Mouse (Mus musculus): ENCODE measurements at regions not wholly inside any gene's neighbourhood (a gene's known extent, or its start where the extent isn't known, plus 50 kb on each side); places are given as distances from the start of the nearest gene placed in this dataset.

DNA sequence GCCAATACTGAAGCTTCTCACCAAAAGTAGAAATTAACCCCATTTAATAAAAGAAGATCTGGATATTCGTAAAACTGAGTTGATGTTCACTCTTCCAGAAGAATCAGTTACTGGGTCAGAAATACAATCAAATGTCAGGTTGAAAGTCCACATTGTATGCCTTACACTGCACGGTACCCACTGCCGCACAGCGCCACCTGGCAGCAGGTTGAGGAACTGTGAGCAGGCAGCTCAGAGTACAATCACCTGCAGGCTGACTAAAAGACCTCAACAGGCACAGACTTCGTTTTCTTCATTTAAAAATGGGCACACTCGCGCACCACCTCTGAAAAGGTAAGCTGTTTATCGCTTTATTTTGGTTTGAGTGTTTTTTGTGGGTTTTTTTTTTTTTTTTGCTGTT lies 341.8 kb upstream of the Mms22l start:
- DNase-seq (ENCODE audit: extremely low spot score, low read depth, low spot score), result no peak

DNA sequence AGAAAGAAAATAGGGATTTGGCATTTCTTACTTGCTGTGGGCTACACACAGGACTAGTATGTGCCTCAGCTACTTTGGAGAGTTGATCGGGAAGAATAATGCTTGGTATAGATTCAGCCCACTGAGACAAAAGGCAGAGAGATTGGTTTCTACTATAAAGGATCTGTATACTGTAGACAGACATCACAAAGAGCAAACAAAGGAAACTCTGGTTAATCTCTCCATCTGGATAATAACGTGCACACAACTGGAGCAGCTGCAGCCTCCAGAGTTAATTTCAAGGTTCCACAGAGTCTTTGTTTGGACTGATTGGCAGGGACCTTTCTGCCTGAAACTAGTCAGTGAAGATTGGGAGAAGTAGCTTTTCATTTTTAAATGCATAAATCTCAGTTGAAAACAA lies 322.5 kb upstream of the Mms22l start:
- no peak for DNase-seq (ENCODE audit: extremely low spot score, low read depth, low spot score)

DNA sequence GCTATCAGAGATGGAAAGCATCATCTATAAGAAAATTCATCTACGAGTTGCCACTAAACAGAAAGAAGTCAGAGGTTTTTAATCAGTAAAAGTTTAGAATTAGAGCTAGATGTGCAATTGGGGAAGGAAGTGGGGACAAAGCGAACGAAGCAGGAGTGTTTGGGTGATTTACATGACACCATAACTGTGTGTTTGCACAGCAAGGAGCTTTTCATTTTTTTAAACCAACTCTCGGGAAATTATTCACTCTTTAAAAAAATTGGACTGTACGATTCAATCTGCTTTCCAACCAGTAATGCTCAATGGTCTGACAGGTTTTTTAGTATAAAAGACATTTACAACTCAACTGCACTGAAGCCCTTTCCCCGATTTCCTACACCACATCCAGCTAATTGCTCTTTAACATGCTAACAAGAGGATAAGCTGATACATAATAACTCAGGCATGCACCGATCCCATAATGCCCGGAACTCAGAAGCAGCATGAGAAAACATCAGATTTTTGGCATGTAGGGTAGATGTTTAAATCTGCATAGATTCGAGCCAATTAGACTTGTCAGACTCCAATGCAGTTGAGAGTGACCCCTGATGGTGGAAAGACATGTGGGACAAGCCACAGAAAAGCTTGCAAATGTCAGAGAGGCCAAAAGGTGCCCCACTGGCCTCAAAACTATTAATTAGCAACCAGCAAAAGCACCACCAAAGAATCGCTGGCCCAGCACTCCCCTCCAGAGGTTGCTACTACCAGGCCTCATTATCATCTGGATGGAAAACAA lies 282.8 kb upstream of the Mms22l start:
- DNase-seq (ENCODE audit: extremely low spot score, low read depth, low spot score), result no peak

DNA sequence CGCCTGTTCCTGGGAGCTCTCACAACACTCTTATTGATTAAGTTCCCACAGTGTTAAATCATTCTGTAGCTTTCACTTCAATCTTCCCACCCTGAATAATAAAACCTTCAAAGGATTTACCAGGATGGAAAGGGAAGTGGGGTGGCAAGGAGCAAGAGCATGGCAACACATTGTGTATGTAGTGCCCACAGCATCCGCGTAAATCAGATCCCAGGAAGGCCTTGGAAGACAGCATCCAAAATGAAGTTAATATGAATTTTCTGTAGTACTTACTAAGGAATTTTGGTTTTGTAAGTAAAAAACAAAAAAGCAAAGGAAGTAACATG lies 282.3 kb upstream of the Mms22l start:
- DNase-seq (ENCODE audit: extremely low spot score, low read depth, low spot score), result no peak

DNA sequence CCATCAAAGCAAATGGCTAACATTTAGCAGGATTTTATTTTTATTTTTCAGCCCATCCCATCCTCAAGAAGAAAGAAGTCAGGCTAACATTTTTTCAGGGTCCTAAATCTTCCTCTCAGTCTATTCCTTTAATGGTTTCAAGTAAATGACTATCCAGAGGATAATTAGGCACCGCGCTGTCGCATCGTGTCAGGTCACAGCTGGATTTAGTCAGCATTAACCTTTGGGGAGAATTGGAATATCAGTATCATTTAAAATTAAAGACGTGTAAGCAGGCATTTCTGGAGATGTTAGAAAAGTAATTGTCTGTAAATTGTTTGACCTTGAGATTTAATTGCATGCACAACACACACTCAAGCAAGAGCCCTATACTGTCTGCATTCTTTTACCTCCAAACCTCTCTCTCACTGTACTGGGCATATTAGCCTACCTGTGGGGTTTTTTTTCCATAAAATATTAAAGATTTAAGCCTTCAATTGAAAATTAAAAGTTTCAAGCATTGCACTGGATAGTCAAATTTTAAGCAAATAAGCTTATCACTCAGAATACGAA lies 277.8 kb upstream of the Mms22l start:
- no peak for DNase-seq (ENCODE audit: extremely low spot score, low read depth, low spot score)

DNA sequence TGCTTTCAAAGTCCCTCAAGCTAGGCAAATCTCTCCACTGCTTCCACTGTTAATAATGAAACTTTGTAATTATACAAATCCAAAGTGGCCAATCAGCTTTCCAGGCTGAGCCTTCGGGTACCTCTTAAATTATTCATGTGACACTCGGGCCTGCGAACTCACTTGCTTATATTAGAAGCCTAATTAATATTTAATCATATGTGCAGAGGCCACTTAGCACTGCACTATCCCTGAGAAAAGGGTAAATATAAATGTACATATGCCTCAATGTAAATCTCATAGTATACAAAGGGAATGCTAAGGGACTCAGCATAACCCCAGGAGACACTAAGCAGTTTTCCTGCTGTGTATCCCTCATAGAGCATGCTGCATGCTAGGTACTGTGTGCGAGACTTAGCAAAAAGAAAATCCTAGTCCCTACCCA lies 277.2 kb upstream of the Mms22l start:
- DNase-seq (ENCODE audit: extremely low spot score, low read depth, low spot score), result no peak

DNA sequence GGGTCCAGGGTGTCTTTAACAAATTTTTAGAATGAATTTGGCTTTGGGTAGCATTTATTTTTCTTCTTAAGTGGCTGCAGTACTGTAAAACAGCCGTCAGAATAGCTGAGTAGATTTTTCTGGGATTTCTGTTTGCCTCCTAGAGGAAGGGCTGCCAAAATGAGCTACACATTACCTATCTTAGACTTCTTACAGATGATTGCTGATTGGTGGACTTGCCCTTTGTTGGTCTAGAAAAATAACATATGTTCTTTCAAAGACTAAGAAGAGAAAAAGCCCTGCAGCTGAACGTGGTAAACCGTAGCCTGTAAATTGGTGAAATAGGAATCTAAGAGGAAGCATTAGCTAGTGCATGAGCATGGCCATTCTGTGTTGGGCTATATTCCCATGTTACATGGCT lies 276.7 kb upstream of the Mms22l start:
- no peak for DNase-seq (ENCODE audit: extremely low spot score, low read depth, low spot score)

DNA sequence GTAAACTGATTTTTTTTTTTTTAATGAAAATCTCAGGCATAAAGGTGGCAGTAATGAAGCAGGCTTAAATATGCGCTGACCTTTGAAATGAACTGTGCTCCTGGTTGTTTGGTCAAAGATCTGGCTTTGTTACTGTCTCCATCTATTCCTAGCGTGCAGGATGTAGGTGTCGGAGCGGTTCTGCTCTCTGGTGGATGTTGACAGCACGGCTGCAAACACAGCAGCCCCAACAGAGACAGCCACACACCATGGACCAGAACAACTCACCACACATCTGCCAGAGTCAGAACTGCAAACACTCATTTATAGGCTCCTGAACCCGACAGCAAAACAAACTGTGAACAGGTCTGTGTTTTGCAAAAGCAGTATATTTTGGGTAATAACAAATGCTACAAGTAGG lies 251.1 kb upstream of the Mms22l start:
- no peak for DNase-seq (ENCODE audit: extremely low spot score, low read depth, low spot score)

DNA sequence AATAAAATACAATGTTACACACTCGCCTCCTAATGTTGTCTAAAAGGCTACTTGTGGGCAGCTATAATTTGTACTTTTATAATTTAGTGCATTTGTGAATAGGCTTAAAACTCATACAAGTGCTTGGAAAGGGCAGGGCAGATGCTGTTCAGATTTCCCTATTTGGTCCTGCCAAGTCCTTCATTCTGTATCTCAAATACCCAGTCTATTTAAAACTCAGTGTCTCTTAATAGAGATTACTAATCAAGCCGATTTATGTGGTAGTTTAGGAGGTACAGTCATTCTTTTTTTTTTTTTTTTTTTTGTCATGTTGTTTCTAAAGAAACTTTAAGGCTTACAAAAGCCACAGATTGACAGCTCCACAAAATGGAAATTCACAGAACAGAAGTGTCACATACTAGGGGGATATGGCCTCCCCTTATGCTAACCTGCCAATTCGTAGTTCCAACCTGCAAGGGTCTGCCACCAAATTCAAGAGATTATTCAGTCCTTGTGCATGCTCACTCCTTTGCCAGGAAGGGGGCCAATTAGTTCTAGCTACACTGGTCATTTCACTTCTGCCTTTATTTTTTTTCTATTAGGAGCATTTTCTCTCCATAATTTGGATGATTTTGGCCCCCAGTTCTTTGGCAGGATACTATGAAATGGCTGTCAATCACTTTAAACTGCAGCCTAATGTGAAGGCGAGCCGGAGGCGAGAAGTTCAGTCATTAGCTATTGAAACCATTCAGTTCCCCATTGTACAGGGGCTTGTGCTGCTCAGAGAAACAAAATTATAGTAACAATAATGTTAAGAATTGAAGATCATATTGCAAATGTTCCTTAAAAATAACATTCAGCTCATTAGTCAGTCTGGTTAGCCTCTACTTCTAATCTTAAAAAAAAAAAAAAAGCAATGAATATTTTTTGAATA lies 247.9 kb upstream of the Mms22l start:
- DNase-seq (ENCODE audit: extremely low spot score, low read depth, low spot score), result no peak

DNA sequence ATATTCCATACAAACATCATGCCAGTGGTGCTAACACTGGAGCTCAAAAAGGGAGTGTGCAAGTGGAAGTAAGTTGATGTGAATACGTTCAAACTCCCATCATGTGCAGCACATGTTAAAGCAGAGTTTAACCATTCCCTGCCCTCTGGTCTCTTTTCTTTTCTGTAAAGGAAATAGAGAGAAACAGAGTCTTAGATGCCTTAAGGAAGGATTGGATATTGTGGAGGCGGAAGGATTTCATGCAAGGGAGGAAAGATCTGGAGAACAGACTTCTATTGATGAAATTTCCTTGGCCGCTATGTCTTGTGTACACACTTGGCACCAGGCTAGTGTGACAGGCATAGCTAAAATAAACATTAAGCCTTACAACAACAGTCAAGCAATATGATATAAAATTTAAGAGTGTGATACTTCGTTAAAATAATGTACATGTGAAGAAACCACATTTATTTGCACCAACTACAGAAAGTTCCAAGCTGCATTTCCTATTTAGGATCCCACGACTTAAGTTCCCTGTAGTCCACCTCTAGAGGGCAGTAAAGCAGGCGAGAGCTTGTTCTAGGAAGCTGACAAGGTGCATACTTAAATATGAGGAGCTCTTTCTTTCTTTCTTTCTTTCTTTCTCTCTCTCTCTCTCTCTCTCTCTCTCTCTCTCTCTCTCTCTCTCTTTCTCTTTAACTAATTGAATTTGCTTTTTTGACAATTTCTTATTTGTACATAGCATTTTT lies 246.8 kb upstream of the Mms22l start:
- peak; percentile 2 for DNase-seq (ENCODE audit: extremely low spot score, low read depth, low spot score)

DNA sequence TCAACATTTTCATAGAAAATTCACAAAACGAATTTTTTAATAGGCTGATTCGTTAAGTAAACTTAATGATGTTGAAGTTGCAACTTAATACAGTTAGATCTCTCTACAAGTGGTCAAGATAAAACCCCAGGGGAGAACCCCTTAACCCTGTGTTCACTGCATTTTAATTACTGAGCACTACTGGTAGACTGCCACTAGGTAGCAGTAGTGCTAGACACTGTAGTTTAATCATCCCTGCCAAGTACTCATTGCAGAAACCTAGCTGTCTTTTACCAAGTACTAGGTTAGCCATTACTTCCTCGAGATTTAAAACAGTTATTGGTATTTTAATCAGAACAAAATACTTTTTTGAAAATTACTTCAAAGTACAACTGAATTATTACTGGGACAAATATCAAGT lies 218.1 kb upstream of the Mms22l start:
- DNase-seq (ENCODE audit: extremely low spot score, low read depth, low spot score), result no peak

Data from hindlimb bud, embryonic 11.5 days (tissue).